Mouse (Mus musculus): ENCODE measurements around the gene Scfd2. TPM values are rescaled to one million over a fixed set of nuclear protein-coding genes. Genes with fewer than 3 reads are reported as not detected.
A peak's percentile ranks its signal among the peaks of the same experiment; 100 is the strongest.

Gene Scfd2
- polyA plus RNA-seq, 1 experiment from 2014 or later: 21.6 TPM

- no peaks in the 10 kb centered on the region for H3K4me1 ChIP-seq
- WGBS: 87% methylated on average over 5 of the region's 5 CpGs
- ATAC-seq (ENCODE audit: low FRiP score, low read depth): no peak
- no peak overlapping the region for H3K4me3 ChIP-seq
- H3K27me3 ChIP-seq (replicated peaks): no peaks in the 10 kb centered on the region
- H3K9me3 ChIP-seq: no peaks in the 10 kb centered on the region
- H3K4me2 ChIP-seq (replicated peaks): no peak overlapping the region
- H3K27ac ChIP-seq: no peak overlapping the region
- H3K36me3 ChIP-seq: no peaks in the 10 kb centered on the region
- H3K9ac ChIP-seq: no peak overlapping the region
Observed at GRCm38 (mm10) chr5:74391346-74391745, 140.2 kb downstream of the Scfd2 start.

DNA sequence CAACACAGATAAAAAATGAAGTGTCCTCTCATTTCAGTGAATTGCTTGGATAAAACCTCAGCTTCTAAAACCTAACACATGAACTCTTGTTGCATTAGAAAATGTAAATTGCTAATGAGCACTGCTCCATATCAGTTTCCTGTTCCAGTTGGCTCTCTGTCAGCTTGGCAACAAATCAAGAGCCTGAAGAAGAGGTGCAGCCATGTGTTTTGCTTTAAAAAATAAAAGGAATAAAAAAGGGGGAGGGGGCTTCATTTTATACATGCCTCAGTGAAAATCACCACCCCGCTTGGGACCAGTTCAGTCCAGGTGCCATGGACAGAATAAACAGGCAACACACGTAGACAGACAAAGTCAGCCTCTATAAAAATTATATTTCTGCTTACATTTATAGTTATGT, 142.7 kb downstream of the Scfd2 start:
- H3K4me2 ChIP-seq (replicated peaks): no peak overlapping the region
- 73% methylated on average over 2 of the region's 2 CpGs for WGBS

GRCm38 (mm10) chr5:74388101-74388500, 143.5 kb downstream of the Scfd2 start:
- no peak for ATAC-seq (ENCODE audit: low FRiP score, low read depth)
- H3K36me3 ChIP-seq: no peaks in the 10 kb centered on the region
- H3K4me1 ChIP-seq: no peaks in the 10 kb centered on the region
- 67% methylated on average over 6 of the region's 6 CpGs for WGBS
- H3K27me3 ChIP-seq (replicated peaks): no peaks in the 10 kb centered on the region
- no peak overlapping the region for H3K9ac ChIP-seq
- H3K4me3 ChIP-seq: no peak overlapping the region
- H3K4me2 ChIP-seq (replicated peaks): no peak overlapping the region
- H3K9me3 ChIP-seq: no peaks in the 10 kb centered on the region
- H3K27ac ChIP-seq: no peak overlapping the region

More for the DNA sequence above, 142.7 kb downstream of the Scfd2 start:
- Histone ChIP-seq H3K27me3 (replicated peaks) (no peaks in the 10 kb centered on the region), H3K9me3 (no peaks in the 10 kb centered on the region), H3K4me3 (no peak overlapping the region), H3K4me1 (no peaks in the 10 kb centered on the region), H3K9ac (no peak overlapping the region), H3K36me3 (no peaks in the 10 kb centered on the region), H3K27ac (no peak overlapping the region)
- ATAC-seq (ENCODE audit: low FRiP score, low read depth): no peak

DNA sequence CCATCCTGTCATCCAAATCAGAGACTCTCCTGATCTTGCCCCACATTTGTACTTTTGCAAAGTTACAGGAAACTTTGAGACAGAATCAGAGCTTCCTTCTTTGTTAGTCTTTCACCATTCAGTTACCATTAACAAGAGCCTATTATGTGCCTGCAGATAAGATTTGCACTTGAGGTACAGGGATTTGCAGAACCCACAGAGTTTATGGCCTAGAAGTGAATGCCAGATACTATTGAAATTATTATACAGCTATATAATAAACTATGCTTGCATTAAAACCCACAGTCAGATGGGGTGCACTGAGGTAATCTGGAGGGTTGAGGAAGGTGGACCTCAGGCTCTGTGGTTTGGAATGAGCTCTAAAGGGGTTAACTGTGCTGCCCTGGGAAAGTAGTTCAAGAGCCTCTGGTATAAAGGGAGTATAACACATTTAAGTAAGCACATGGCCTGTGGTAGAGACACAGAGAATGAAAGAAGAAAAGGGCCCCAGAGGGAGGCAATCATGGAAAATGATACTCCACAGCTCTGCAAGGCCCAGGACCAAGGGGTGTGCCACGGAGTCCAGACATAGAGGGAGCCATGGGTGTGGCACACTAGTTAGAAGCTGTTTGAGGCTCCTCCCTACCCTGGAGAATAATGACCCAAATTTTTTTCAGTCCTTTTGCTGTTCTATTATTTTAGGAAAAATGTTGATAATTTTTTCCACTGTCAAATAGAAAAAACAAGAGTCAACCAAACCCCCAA, 144.2 kb downstream of the Scfd2 start:
- Histone ChIP-seq H3K36me3 (no peaks in the 10 kb centered on the region), H3K4me3 (no peak overlapping the region), H3K4me1 (no peaks in the 10 kb centered on the region), H3K27me3 (replicated peaks) (no peaks in the 10 kb centered on the region), H3K27ac (no peak overlapping the region), H3K9ac (no peak overlapping the region), H3K9me3 (no peaks in the 10 kb centered on the region), H3K4me2 (replicated peaks) (no peak overlapping the region)
- no peak for ATAC-seq (ENCODE audit: low FRiP score, low read depth)
- 72% methylated on average over 1 of the region's 1 CpGs for WGBS

GRCm38 (mm10) chr5:74380045-74380444, 151.5 kb downstream of the Scfd2 start:
- 79% methylated on average over 5 of the region's 5 CpGs for WGBS
- Histone ChIP-seq H3K27ac (no peak overlapping the region), H3K36me3 (no peaks in the 10 kb centered on the region), H3K9ac (no peak overlapping the region), H3K4me1 (no peaks in the 10 kb centered on the region), H3K9me3 (no peaks in the 10 kb centered on the region), H3K4me2 (replicated peaks) (no peak overlapping the region), H3K4me3 (no peak overlapping the region), H3K27me3 (replicated peaks) (no peaks in the 10 kb centered on the region)
- ATAC-seq (ENCODE audit: low FRiP score, low read depth): no peak

- 43% methylated on average over 9 of the region's 9 CpGs for WGBS
- no peaks in the 10 kb centered on the region for H3K36me3 ChIP-seq
- no peak overlapping the region for H3K4me2 ChIP-seq (replicated peaks)
Observed at GRCm38 (mm10) chr5:74366710-74367101, 164.9 kb downstream of the Scfd2 start.

GRCm38 (mm10) chr5:74365984-74366709, 165.4 kb downstream of the Scfd2 start:
- Histone ChIP-seq H3K4me3 (no peak overlapping the region), H3K4me2 (replicated peaks) (no peak overlapping the region), H3K36me3 (no peaks in the 10 kb centered on the region), H3K4me1 (peaks cover 18% of the 10 kb centered on the region), H3K9me3 (no peaks in the 10 kb centered on the region), H3K27ac (no peak overlapping the region), H3K9ac (no peak overlapping the region), H3K27me3 (replicated peaks) (no peaks in the 10 kb centered on the region)
- WGBS: 11% methylated on average over 4 of the region's 4 CpGs
- ATAC-seq (ENCODE audit: low FRiP score, low read depth): peak; percentile 58; the same call in 1 of the 2 replicates

More at GRCm38 (mm10) chr5:74366710-74367101, 164.9 kb downstream of the Scfd2 start:
- Histone ChIP-seq H3K27me3 (replicated peaks) (no peaks in the 10 kb centered on the region), H3K4me3 (no peak overlapping the region), H3K27ac (no peak overlapping the region), H3K9me3 (no peaks in the 10 kb centered on the region), H3K4me1 (peaks cover 18% of the 10 kb centered on the region), H3K9ac (no peak overlapping the region)
- ATAC-seq (ENCODE audit: low FRiP score, low read depth): peak; percentile 53; the same call in 1 of the 2 replicates

DNA sequence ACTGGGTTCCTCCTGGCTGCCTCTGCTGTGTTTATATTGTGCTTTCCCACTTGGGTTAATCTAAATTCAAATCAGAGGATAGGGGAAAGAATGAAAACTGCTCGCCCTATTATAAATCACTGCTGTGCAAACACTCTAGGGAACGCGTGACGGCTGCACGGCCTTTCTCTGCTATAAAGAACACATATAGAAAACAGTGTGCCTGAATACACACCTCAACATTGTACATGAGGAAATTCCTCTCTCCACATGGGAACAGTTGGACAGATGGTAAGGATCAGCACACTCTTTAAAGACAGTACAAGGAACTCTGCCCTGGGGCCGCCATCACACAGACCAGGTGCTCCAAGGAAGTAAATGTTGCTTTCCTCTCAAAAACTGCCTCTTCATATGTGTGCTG, 166.2 kb downstream of the Scfd2 start:
- no peaks in the 10 kb centered on the region for H3K27me3 ChIP-seq (replicated peaks)
- no peak overlapping the region for H3K9ac ChIP-seq
- peaks cover 18% of the 10 kb centered on the region for H3K4me1 ChIP-seq
- WGBS: 24% methylated on average over 6 of the region's 6 CpGs
- H3K27ac ChIP-seq: no peak overlapping the region
- no peak overlapping the region for H3K4me2 ChIP-seq (replicated peaks)
- no peaks in the 10 kb centered on the region for H3K36me3 ChIP-seq
- no peak overlapping the region for H3K4me3 ChIP-seq
- peak; percentile 77 for ATAC-seq (ENCODE audit: low FRiP score, low read depth)
- no peaks in the 10 kb centered on the region for H3K9me3 ChIP-seq

DNA sequence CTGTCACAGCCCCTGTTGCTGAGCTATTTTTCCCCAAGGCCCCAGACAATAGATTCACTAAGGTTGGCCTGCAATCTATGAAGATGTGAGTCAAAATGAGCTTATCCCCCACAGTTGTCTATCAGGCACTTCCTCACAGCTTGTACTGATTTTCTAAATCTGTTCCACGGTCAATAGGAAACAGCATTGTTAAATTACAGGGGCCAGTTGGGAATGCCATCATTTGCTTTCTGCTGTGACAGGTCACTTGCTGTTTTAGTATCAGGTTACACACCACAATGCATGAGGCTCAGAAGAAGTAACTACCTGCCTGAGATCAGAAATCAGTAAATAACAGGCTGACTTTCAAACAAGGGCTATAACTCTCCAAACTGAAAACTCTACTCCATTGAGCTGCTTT, 168.3 kb downstream of the Scfd2 start:
- Histone ChIP-seq H3K9ac (no peak overlapping the region), H3K4me1 (peaks cover 18% of the 10 kb centered on the region), H3K4me3 (no peak overlapping the region), H3K4me2 (replicated peaks) (no peak overlapping the region), H3K36me3 (no peaks in the 10 kb centered on the region), H3K27me3 (replicated peaks) (no peaks in the 10 kb centered on the region), H3K9me3 (no peaks in the 10 kb centered on the region), H3K27ac (no peak overlapping the region)
- WGBS: 20% methylated on average over 1 of the region's 1 CpGs
- no peak for ATAC-seq (ENCODE audit: low FRiP score, low read depth)

DNA sequence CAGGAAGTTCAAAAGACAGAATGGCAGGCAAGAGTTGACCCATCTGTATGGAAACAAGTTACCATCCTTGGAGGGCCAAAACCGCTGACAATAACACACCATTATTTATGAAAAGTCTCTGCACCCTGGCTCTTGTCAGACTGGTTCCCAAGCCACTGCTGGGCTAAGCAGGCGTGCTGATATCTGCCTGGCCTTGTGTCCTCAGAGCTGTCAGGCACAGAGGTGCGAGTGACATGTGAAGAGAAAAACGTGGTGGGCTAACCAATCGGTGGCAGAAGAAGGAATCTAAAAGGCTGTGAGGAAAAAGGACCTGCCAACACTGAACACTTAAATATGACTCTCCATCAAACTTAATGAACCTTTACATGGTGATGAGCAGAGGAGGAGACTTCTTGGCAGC, 170.0 kb downstream of the Scfd2 start:
- 72% methylated on average over 5 of the region's 5 CpGs for WGBS
- Histone ChIP-seq H3K27me3 (replicated peaks) (no peaks in the 10 kb centered on the region), H3K4me2 (replicated peaks) (no peak overlapping the region), H3K27ac (no peak overlapping the region), H3K9me3 (no peaks in the 10 kb centered on the region), H3K4me3 (no peak overlapping the region), H3K36me3 (no peaks in the 10 kb centered on the region), H3K4me1 (peaks cover 15% of the 10 kb centered on the region), H3K9ac (no peak overlapping the region)
- ATAC-seq (ENCODE audit: low FRiP score, low read depth): no peak

- Histone ChIP-seq H3K9ac (no peak overlapping the region), H3K4me1 (no peaks in the 10 kb centered on the region), H3K27ac (no peak overlapping the region), H3K36me3 (no peaks in the 10 kb centered on the region), H3K4me2 (replicated peaks) (no peak overlapping the region), H3K27me3 (replicated peaks) (no peaks in the 10 kb centered on the region), H3K9me3 (no peaks in the 10 kb centered on the region), H3K4me3 (no peak overlapping the region)
- WGBS: 91% methylated on average over 8 of the region's 8 CpGs
- ATAC-seq (ENCODE audit: low FRiP score, low read depth): no peak
Observed at GRCm38 (mm10) chr5:74358033-74358432, 173.5 kb downstream of the Scfd2 start.

- H3K4me2 ChIP-seq (replicated peaks): no peak overlapping the region
- WGBS: 83% methylated on average over 2 of the region's 2 CpGs
- ATAC-seq (ENCODE audit: low FRiP score, low read depth): no peak
Observed at GRCm38 (mm10) chr5:74355416-74356177, 176.0 kb downstream of the Scfd2 start.

More at GRCm38 (mm10) chr5:74355416-74356177, 176.0 kb downstream of the Scfd2 start:
- Histone ChIP-seq H3K4me1 (no peaks in the 10 kb centered on the region), H3K36me3 (no peaks in the 10 kb centered on the region), H3K27ac (no peak overlapping the region), H3K9ac (no peak overlapping the region), H3K27me3 (replicated peaks) (no peaks in the 10 kb centered on the region), H3K9me3 (no peaks in the 10 kb centered on the region), H3K4me3 (no peak overlapping the region)

Measured in neural tube, embryonic 12.5 days (tissue).